Mouse (Mus musculus): ENCODE measurements around the gene Adat3.

- TF ChIP-seq CTCF (IDR thresholded peaks at IDR 0.05; ENCODE audit: low read depth, low read length), result no peak
- TF ChIP-seq GATA2 (IDR thresholded peaks at IDR 0.05; ENCODE audit: borderline replicate concordance, low read depth, low read length), result no peak
- no peak for TF ChIP-seq TAL1 (conservative IDR thresholded peaks at IDR 0.05; ENCODE audit: low read depth, low read length)
- TF ChIP-seq GATA1 (IDR thresholded peaks at IDR 0.05; ENCODE audit: borderline replicate concordance, low read length), result no peak
These were observed 32.3 kb upstream of the Adat3 start for GRCm38 (mm10) chr10:80570419-80570818.
